Mouse (Mus musculus): ENCODE results near the gene Prpf19.

DNA sequence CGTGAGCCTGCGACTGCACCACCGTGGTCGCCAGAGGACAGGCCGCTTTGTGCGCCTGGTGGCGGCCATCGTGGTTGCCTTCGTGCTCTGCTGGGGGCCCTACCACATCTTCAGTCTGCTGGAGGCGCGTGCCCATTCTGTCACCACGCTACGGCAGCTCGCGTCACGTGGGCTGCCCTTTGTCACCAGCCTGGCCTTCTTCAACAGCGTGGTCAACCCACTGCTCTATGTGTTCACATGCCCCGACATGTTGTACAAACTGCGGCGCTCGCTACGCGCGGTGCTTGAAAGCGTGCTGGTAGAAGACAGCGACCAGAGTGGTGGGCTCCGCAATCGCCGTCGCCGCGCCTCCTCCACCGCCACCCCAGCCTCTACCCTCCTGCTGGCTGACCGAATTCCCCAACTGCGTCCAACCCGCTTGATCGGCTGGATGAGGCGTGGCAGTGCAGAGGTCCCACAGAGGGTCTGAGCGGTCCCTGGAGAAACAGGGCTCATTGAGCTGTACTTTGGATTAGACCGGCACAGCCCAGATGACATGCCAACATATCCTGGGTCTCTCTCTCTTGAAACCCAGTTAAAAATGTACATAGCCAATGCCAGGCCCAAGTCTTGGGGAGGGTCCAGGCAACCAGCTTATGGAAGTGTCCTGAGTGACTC, 45.9 kb downstream of the Prpf19 start:
- no peak for TF ChIP-seq CTCF (conservative IDR thresholded peaks at IDR 0.05; ENCODE audit: insufficient read depth, insufficient read length, low read depth, low read length)
- TF ChIP-seq POLR2A (IDR thresholded peaks at IDR 0.05; ENCODE audit: low read depth, low read length), result no peak
